Mouse (Mus musculus) neural tube, embryonic 14.5 days (tissue): Measurements from ENCODE around the gene Msi1. TPM values are rescaled to one million over a fixed set of nuclear protein-coding genes. Genes with fewer than 3 reads are reported as not detected.

ENCODE experiments used
- ATAC-seq: fragments of 200-750 bp; cut with Nextera tagmentation; 2 replicates; pipeline ENCODE4 v1.8.0; 2017; ENCODE audit warnings: low read depth, mild to moderate bottlenecking, moderate TSS enrichment, moderate library complexity
- H3K27ac ChIP-seq: fragments of 300-500 bp; sonication (generic); 2 replicates; pipeline ENCODE4 v1.5.1; 2014; ENCODE audit warnings: low read depth, mild to moderate bottlenecking, control low read depth, low read length, moderate library complexity, mixed read lengths
- H3K27me3 ChIP-seq: fragments of 300-500 bp; sonication (generic); 2 replicates; pipeline ENCODE4 v1.6.1; 2014; ENCODE audit warnings: low read length; ENCODE audit not compliant: control insufficient read depth, insufficient read depth
- H3K36me3 ChIP-seq: fragments of 300-500 bp; sonication (generic); 2 replicates; pipeline ENCODE4 v1.6.1; 2014; ENCODE audit warnings: low read length, mixed read lengths; ENCODE audit not compliant: control insufficient read depth, insufficient read depth
- H3K4me1 ChIP-seq: fragments of 300-500 bp; sonication (generic); 2 replicates; pipeline ENCODE4 v1.6.1; 2014; ENCODE audit warnings: low read length; ENCODE audit not compliant: control insufficient read depth, insufficient read depth
- H3K4me2 ChIP-seq: fragments of 300-500 bp; sonication (generic); 2 replicates; pipeline ENCODE4 v1.6.1; 2014; ENCODE audit warnings: mild to moderate bottlenecking, low read depth, low read length, control low read depth
- H3K4me3 ChIP-seq: fragments of 300-500 bp; sonication (generic); 2 replicates; pipeline ENCODE4 v1.5.1; 2014; ENCODE audit warnings: low read depth, low read length, control low read depth, mixed read lengths
- H3K9ac ChIP-seq: fragments of 300-500 bp; sonication (generic); replicated peaks from 2 replicates; pipeline ENCODE4 v1.6.1; 2014; ENCODE audit warnings: low read depth, mild to moderate bottlenecking, control low read depth, low read length, mixed read lengths
- H3K9me3 ChIP-seq: fragments of 300-500 bp; sonication (generic); 2 replicates; pipeline ENCODE4 v1.6.1; 2016; ENCODE audit warnings: low read length; ENCODE audit not compliant: control insufficient read depth
- WGBS: fragments of 180-500 bp; shearing (Covaris S2); extraction: QIAGEN DNeasy Blood & Tissue Kit; methylation state at CpG from one replicate; pipeline ENCODE4 v1.1.7; 2014; 5-methylcytosine and 5-hydroxymethylcytosine counted together
- polyA plus RNA-seq: library from polyadenylated mRNA; unstranded; fragments of >200 nt; fragmentation: Nextera tagmentation; extraction: Ambion mirVana; gene quantifications from 2 replicates; pipeline ENCODE4 v1.2.1, GENCODE M21; 2014

Gene Msi1
- polyA plus RNA-seq, 1 experiment from 2014 or later: 55.1 TPM

GRCm38 (mm10) chr5:115483947-115484920 is 54.8 kb downstream of the Msi1 start, which contains the start of gene Sirt4:
Sirt4 (minus strand) TSS chr5:115484725.
- WGBS: 8% methylated on average over 30 of the region's 30 CpGs
- peak within 1 kb of the TSS; percentile 50 for H3K9ac ChIP-seq

GRCm38 (mm10) chr5:115484996-115485395 is 55.6 kb downstream of the Msi1 start:
- peak overlapping the region; percentile 73 for H3K27ac ChIP-seq
- no peaks in the 10 kb centered on the region for H3K36me3 ChIP-seq
- no peak for ATAC-seq
- H3K4me2 ChIP-seq: peak overlapping the region; percentile 43
- H3K9me3 ChIP-seq: no peaks in the 10 kb centered on the region
- H3K27me3 ChIP-seq: no peaks in the 10 kb centered on the region
- peaks cover 13% of the 10 kb centered on the region for H3K4me1 ChIP-seq
- 75% methylated on average over 5 of the region's 5 CpGs for WGBS
- peak overlapping the region; percentile 38 for H3K4me3 ChIP-seq
- peak overlapping the region; percentile 50; the same call in 1 of the 2 replicates for H3K9ac ChIP-seq

More at GRCm38 (mm10) chr5:115483947-115484920, 54.8 kb downstream of the Msi1 start, which contains the start of gene Sirt4:
- H3K4me3 ChIP-seq: peak within 1 kb of the TSS; percentile 38
- H3K27ac ChIP-seq: peak within 1 kb of the TSS; percentile 73
- peak; percentile 87 for ATAC-seq
- peak within 1 kb of the TSS; percentile 43 for H3K4me2 ChIP-seq
- no peaks in the 10 kb centered on the region for H3K27me3 ChIP-seq
- H3K4me1 ChIP-seq: peaks cover 13% of the 10 kb centered on the region
- no peaks in the 10 kb centered on the region for H3K9me3 ChIP-seq
- no peaks in the 10 kb centered on the region for H3K36me3 ChIP-seq

- Histone ChIP-seq H3K27ac (no peak overlapping the region), H3K4me3 (no peak overlapping the region), H3K9me3 (no peaks in the 10 kb centered on the region), H3K36me3 (no peaks in the 10 kb centered on the region), H3K9ac (no peak overlapping the region), H3K4me2 (no peak overlapping the region), H3K27me3 (no peaks in the 10 kb centered on the region), H3K4me1 (peaks cover 15% of the 10 kb centered on the region)
- WGBS: 86% methylated on average over 18 of the region's 18 CpGs
- no peak for ATAC-seq
Measured at GRCm38 (mm10) chr5:115485489-115486205, 56.2 kb downstream of the Msi1 start.

- Histone ChIP-seq H3K9ac (no peak overlapping the region), H3K9me3 (no peaks in the 10 kb centered on the region), H3K4me2 (no peak overlapping the region), H3K27me3 (no peaks in the 10 kb centered on the region), H3K4me3 (no peak overlapping the region), H3K36me3 (no peaks in the 10 kb centered on the region), H3K4me1 (peaks cover 23% of the 10 kb centered on the region), H3K27ac (no peak overlapping the region)
- 56% methylated on average over 4 of the region's 4 CpGs for WGBS
- no peak for ATAC-seq
Measured at GRCm38 (mm10) chr5:115486726-115487125, 57.3 kb downstream of the Msi1 start.

- Histone ChIP-seq H3K4me1 (peaks cover 24% of the 10 kb centered on the region), H3K4me2 (no peak overlapping the region), H3K36me3 (no peaks in the 10 kb centered on the region), H3K9ac (no peak overlapping the region), H3K27me3 (no peaks in the 10 kb centered on the region), H3K27ac (no peak overlapping the region), H3K9me3 (no peaks in the 10 kb centered on the region), H3K4me3 (no peak overlapping the region)
- WGBS: 85% methylated on average over 8 of the region's 8 CpGs
- ATAC-seq: no peak
Measured at GRCm38 (mm10) chr5:115487353-115487752, 58.0 kb downstream of the Msi1 start.

GRCm38 (mm10) chr5:115487942-115488580 is 58.7 kb downstream of the Msi1 start:
- no peak overlapping the region for H3K4me3 ChIP-seq

GRCm38 (mm10) chr5:115488841-115489698 is 59.7 kb downstream of the Msi1 start:
- under 1% methylated on average over 39 of the region's 39 CpGs for WGBS

More at GRCm38 (mm10) chr5:115487942-115488580, 58.7 kb downstream of the Msi1 start:
- Histone ChIP-seq H3K4me1 (peaks cover 17% of the 10 kb centered on the region), H3K27me3 (no peaks in the 10 kb centered on the region), H3K4me2 (peak overlapping the region; percentile 69; the same call in 1 of the 2 replicates), H3K9me3 (no peaks in the 10 kb centered on the region), H3K27ac (no peak overlapping the region), H3K36me3 (no peaks in the 10 kb centered on the region), H3K9ac (no peak overlapping the region)
- 79% methylated on average over 9 of the region's 9 CpGs for WGBS
- no peak for ATAC-seq

More at GRCm38 (mm10) chr5:115488841-115489698, 59.7 kb downstream of the Msi1 start:
- Histone ChIP-seq H3K27ac (peak overlapping the region; percentile 100), H3K27me3 (no peaks in the 10 kb centered on the region), H3K4me1 (peaks cover 15% of the 10 kb centered on the region), H3K4me2 (peak overlapping the region; percentile 69), H3K36me3 (no peaks in the 10 kb centered on the region), H3K9me3 (no peaks in the 10 kb centered on the region), H3K4me3 (peak overlapping the region; percentile 28), H3K9ac (peak overlapping the region; percentile 75)
- peak; percentile 68 for ATAC-seq
